9 mouse cellular contexts compared by ENCODE assay signal in the genomic region with DNA sequence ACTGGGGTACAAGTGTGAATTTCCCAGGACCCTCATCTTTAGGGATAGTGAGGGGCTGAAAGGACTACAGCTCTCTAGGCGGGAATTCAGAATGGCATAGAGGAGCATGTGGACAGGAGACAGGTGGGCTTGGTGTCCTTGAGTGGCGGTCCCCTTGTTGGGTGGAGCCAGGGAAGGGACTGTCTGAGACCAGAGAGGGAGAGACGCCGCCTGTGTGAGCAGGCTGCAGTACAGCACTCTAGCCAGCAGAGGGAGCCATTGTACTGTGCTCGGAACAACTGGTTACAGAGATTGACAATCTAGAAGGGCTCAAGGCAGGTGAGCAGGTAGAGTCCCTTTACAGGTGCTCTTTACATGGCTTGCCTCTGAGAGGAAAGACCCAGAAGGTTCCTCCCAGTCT. TPM values are rescaled to one million over a fixed set of nuclear protein-coding genes. Genes with fewer than 3 reads are reported as not detected.
DNase-seq lines count a peak whose midpoint lies in the region; ATAC-seq and TF ChIP-seq lines count a peak whose summit lies in the region.
"Had no signal": no experiment of that assay in that cellular context is flagged by ENCODE, and none has a peak within 500 bp of the region (broad histone marks: within the 10 kb centered on the region; RNA-seq: fewer than 3 reads in every experiment).

No protein-coding gene starts in this region.

- no peaks in the 10 kb centered on the region for H3K79me3 ChIP-seq in C2C12 (ENCODE audit: low read depth)

- H3K4me2 ChIP-seq in heart, postnatal 0 days (ENCODE audit: low read depth, low read length): no peak overlapping the region
- H3K4me2 ChIP-seq in lung, embryonic 16.5 days (ENCODE audit: low read depth, low read length): no peak overlapping the region

- DNase-seq in adrenal gland, adult 18-20 months (ENCODE audit: low spot score in 2 of 2): peak; percentile 61 to 68
- peak; percentile 73 for DNase-seq in embryo, embryonic 9.5 days (ENCODE audit: extremely low spot score)
- peak; percentile 16 for DNase-seq in heart, postnatal 0 days (ENCODE audit: low spot score)
- peak; percentile 74 for DNase-seq in layer of hippocampus, adult 11-12 months (ENCODE audit: low spot score)
- DNase-seq in ovary, postnatal 36 days (ENCODE audit: low spot score): peak; percentile 61
- peak; percentile 80 for DNase-seq in thymus, postnatal 14 days

- no peak overlapping the region for H3K4me3 ChIP-seq in C2C12 (ENCODE audit: insufficient read depth, poor library complexity, severe bottlenecking)
- H3K4me3 ChIP-seq in heart, postnatal 0 days (ENCODE audit: low read depth, low read length): no peak overlapping the region
- no peak overlapping the region for H3K4me3 ChIP-seq in lung, embryonic 16.5 days (ENCODE audit: low read length)
- H3K4me3 ChIP-seq: erythroblast, embryonic 14.5 days had no signal

- no peak overlapping the region for H3K9ac ChIP-seq in heart, postnatal 0 days (replicated peaks; ENCODE audit: low read depth, low read length)
- H3K9ac ChIP-seq in lung, embryonic 16.5 days (ENCODE audit: low read length): no peak overlapping the region

- 0 out of 2 replicates have a peak, but pooled peaks cover 4% of the 10 kb centered on the region for H3K4me1 ChIP-seq in heart, postnatal 0 days (ENCODE audit: control insufficient read depth, insufficient read depth)
- no peaks in the 10 kb centered on the region for H3K4me1 ChIP-seq in lung, embryonic 16.5 days (replicated peaks; ENCODE audit: control insufficient read depth, insufficient read depth, low read length)

- peaks cover 29% of the 10 kb centered on the region for H3K27me3 ChIP-seq in C2C12 (ENCODE audit: control insufficient read depth, insufficient read depth, insufficient read length)
- H3K27me3 ChIP-seq in heart, postnatal 0 days (ENCODE audit: control insufficient read depth, insufficient read depth, low read length): peaks cover 27% of the 10 kb centered on the region
- H3K27me3 ChIP-seq in lung, embryonic 16.5 days (ENCODE audit: control insufficient read depth, insufficient read depth, low read depth, low read length): no peaks in the 10 kb centered on the region

- peak; percentile 88 for TF ChIP-seq CTCF in C2C12 (IDR thresholded peaks at IDR 0.05; ENCODE audit: control insufficient read depth, insufficient read depth, insufficient read length)
- peak; percentile 94 for TF ChIP-seq CTCF in heart, postnatal 0 days (IDR thresholded peaks at IDR 0.05; ENCODE audit: low read depth)

- no peaks in the 10 kb centered on the region for H3K79me2 ChIP-seq in C2C12 (ENCODE audit: control insufficient read depth, insufficient read depth)

- no peak for TF ChIP-seq EP300 in heart, postnatal 0 days (IDR thresholded peaks at IDR 0.05; ENCODE audit: low read depth)

- H3K36me3 ChIP-seq in C2C12 (ENCODE audit: control insufficient read depth, insufficient read depth): no peaks in the 10 kb centered on the region
- H3K36me3 ChIP-seq in heart, postnatal 0 days (replicated peaks; ENCODE audit: control insufficient read depth, insufficient read depth, low read length): no peaks in the 10 kb centered on the region
- H3K36me3 ChIP-seq in lung, embryonic 16.5 days (ENCODE audit: control insufficient read depth, insufficient read depth, low read length): no peaks in the 10 kb centered on the region

- H3K9me3 ChIP-seq in heart, postnatal 0 days (replicated peaks; ENCODE audit: control insufficient read depth, low read length): no peaks in the 10 kb centered on the region
- H3K9me3 ChIP-seq in lung, embryonic 16.5 days (ENCODE audit: control insufficient read depth, low read length): no peaks in the 10 kb centered on the region

- no peak for ATAC-seq in heart, postnatal 0 days (ENCODE audit: insufficient read depth, low read depth)
- ATAC-seq in lung, embryonic 16.5 days (ENCODE audit: low read depth): peak; percentile 39; the same call in 1 of the 2 replicates

- 4% methylated on average over 5 of the region's 5 CpGs for WGBS in heart, postnatal 0 days
- 0% methylated on average over 5 of the region's 5 CpGs for WGBS in lung, embryonic 16.5 days

- H3K27ac ChIP-seq in heart, postnatal 0 days (ENCODE audit: low read depth): no peak overlapping the region
- no peak overlapping the region for H3K27ac ChIP-seq in lung, embryonic 16.5 days (ENCODE audit: low read length)

- H3ac ChIP-seq in C2C12 (ENCODE audit: control insufficient read depth, insufficient read length, low read depth): no peak overlapping the region

TF ChIP-seq in C2C12, 6 proteins besides CTCF, POLR2A, EP300 and RAD21:
- no peak for TF ChIP-seq USF1 (IDR thresholded peaks at IDR 0.05; ENCODE audit: low read depth)
- no peak for TF ChIP-seq FOSL1 (IDR thresholded peaks at IDR 0.05; ENCODE audit: insufficient read depth, low read length, poor library complexity, severe bottlenecking)
- TF ChIP-seq MAX (IDR thresholded peaks at IDR 0.05): no peak
- TF ChIP-seq MYOG (IDR thresholded peaks at IDR 0.05; ENCODE audit: control insufficient read depth, extremely low read depth, insufficient read length): no peak
- no peak for TF ChIP-seq CEBPB (IDR thresholded peaks at IDR 0.05; ENCODE audit: low read depth)
- TF ChIP-seq MYOD1 (IDR thresholded peaks at IDR 0.05; ENCODE audit: control insufficient read depth, insufficient read length, low read depth): no peak

RNA-seq across cellular contexts. Expression of gene Gm17455, which starts 8.3 kb away (rescaled TPM):
- not detected for polyA plus RNA-seq in C2C12 (2012; fragmentation: generic; extraction: Trizol)
- total RNA-seq in adrenal gland, adult 18-20 months (2021): not detected
- total RNA-seq in heart, postnatal 0 days (2014; rRNA removed; ENCODE audit: low replicate concordance): not detected in 2 replicates
- 0.38 TPM in 2 replicates for polyA plus RNA-seq in heart, postnatal 0 days (2015; fragmentation: Nextera tagmentation; extraction: Ambion mirVana)
- 2.5 and 3.1 TPM in 2 replicates for polyA plus RNA-seq in lung, embryonic 16.5 days (2015; fragmentation: Nextera tagmentation; extraction: Ambion mirVana)
- polyA plus RNA-seq: erythroblast, embryonic 14.5 days had no signal

Comparison
In these comparisons a context has a peak if more than half of its experiments do, and no peak if none do; other contexts are left out.
1. DNase-seq: peak in every context shown above with its lines; median percentile 80 in thymus, postnatal 14 days; 74 in layer of hippocampus, adult 11-12 months; 73 in embryo, embryonic 9.5 days; 64 in adrenal gland, adult 18-20 months; 61 in ovary, postnatal 36 days; 16 in heart, postnatal 0 days.